Mouse (Mus musculus) ovary, postnatal 10 days (tissue): ENCODE results near the gene Zkscan3.
A peak's percentile ranks its signal among the peaks of the same experiment; 100 is the strongest.
"Not testable (repeated sequence)": the region's sequence is repeated elsewhere in the genome, so short reads cannot be mapped to it uniquely, and the experiment has no call there.

Experiments
- DNase-seq: peaks from one replicate; pipeline ENCODE4 v3.0.0; 2022; ENCODE audit warnings: low spot score

Gene Zkscan3

GRCm38 (mm10) chr13:21397486-21397885 lies 5.1 kb downstream of the Zkscan3 start:
- DNase-seq: no peak

GRCm38 (mm10) chr13:21396048-21396447 lies 6.5 kb downstream of the Zkscan3 start:
- DNase-seq: not testable (repeated sequence)

- no peak for DNase-seq
These were observed 6.9 kb downstream of the Zkscan3 start for GRCm38 (mm10) chr13:21395623-21396022.

- no peak for DNase-seq
These were observed 7.3 kb downstream of the Zkscan3 start for GRCm38 (mm10) chr13:21395211-21395610.

- DNase-seq: no peak
These were observed 24.8 kb downstream of the Zkscan3 start for GRCm38 (mm10) chr13:21377773-21378172.

- no peak for DNase-seq
These were observed 29.9 kb downstream of the Zkscan3 start for GRCm38 (mm10) chr13:21372700-21373099.

GRCm38 (mm10) chr13:21366635-21367034 lies 35.9 kb downstream of the Zkscan3 start:
- DNase-seq: no peak

GRCm38 (mm10) chr13:21363719-21364118 lies 38.8 kb downstream of the Zkscan3 start:
- DNase-seq: no peak

GRCm38 (mm10) chr13:21362621-21363248 lies 39.8 kb downstream of the Zkscan3 start, which contains the start of gene Zscan12:
Zscan12 (plus strand) TSS chr13:21362820.
- peak; percentile 74 for DNase-seq

GRCm38 (mm10) chr13:21350593-21350992 lies 52.0 kb downstream of the Zkscan3 start:
- DNase-seq: no peak

GRCm38 (mm10) chr13:21346610-21347009 lies 55.9 kb downstream of the Zkscan3 start, which contains the start of gene Olfr1367:
Olfr1367 (plus strand) TSS chr13:21346910.
- DNase-seq: no peak
